In genomic region chr17:12973851-12974250, GRCm38 (mm10) we compare ENCODE assay signal across 25 mouse cellular contexts.
"Had no signal": no experiment of that assay in that cellular context is flagged by ENCODE, and none has a peak within 500 bp of the region (broad histone marks: within the 10 kb centered on the region; RNA-seq: fewer than 3 reads in every experiment).

No protein-coding gene starts in this region.

- H3K9me3 ChIP-seq: heart, embryonic 10.5 days; heart, embryonic 12.5 days; hindbrain, embryonic 13.5 days; hindbrain, embryonic 15.5 days; intestine, embryonic 15.5 days; kidney, embryonic 15.5 days; limb, embryonic 13.5 days; limb, embryonic 15.5 days; liver, embryonic 12.5 days had no signal

- H3K9ac ChIP-seq: heart, embryonic 12.5 days; hindbrain, embryonic 13.5 days; hindbrain, embryonic 15.5 days; intestine, embryonic 15.5 days; kidney, embryonic 15.5 days; limb, embryonic 13.5 days; limb, embryonic 15.5 days; liver, embryonic 12.5 days; liver, embryonic 14.5 days had no signal

- DNase-seq: gastrocnemius, postnatal 14 days; gastrocnemius, postnatal 36 days; heart, adult 18-20 months; heart, postnatal 14 days; heart, postnatal 36 days; kidney, adult 11 months; kidney, adult 2 months; kidney, adult 9 months; kidney, postnatal 14 days; kidney, postnatal 36 days; layer of hippocampus, adult 9-11 months; layer of hippocampus, postnatal 36 days; left cerebral cortex, postnatal 4 days had no signal

- H3K4me3 ChIP-seq: heart, embryonic 10.5 days; heart, embryonic 12.5 days; hindbrain, embryonic 13.5 days; hindbrain, embryonic 15.5 days; intestine, embryonic 15.5 days; kidney, embryonic 15.5 days; limb, embryonic 13.5 days; limb, embryonic 15.5 days; liver, embryonic 12.5 days had no signal

- H3K27me3 ChIP-seq: heart, embryonic 12.5 days; hindbrain, embryonic 13.5 days; hindbrain, embryonic 15.5 days; intestine, embryonic 15.5 days; kidney, embryonic 15.5 days; limb, embryonic 13.5 days; limb, embryonic 15.5 days; liver, embryonic 12.5 days had no signal

- H3K27ac ChIP-seq: heart, embryonic 10.5 days; hindbrain, embryonic 13.5 days; hindbrain, embryonic 15.5 days; hindbrain, postnatal 0 days; intestine, embryonic 15.5 days; kidney, embryonic 15.5 days; kidney, postnatal 0 days; limb, embryonic 13.5 days; limb, embryonic 15.5 days; liver, embryonic 12.5 days; liver, embryonic 14.5 days had no signal

- ATAC-seq: hindbrain, postnatal 0 days; intestine, embryonic 15.5 days; liver, embryonic 12.5 days had no signal

- H3K4me2 ChIP-seq: heart, embryonic 12.5 days; hindbrain, embryonic 13.5 days; hindbrain, embryonic 15.5 days; intestine, embryonic 15.5 days; kidney, embryonic 15.5 days; limb, embryonic 13.5 days; limb, embryonic 15.5 days; liver, embryonic 12.5 days had no signal

- H3K4me1 ChIP-seq: heart, embryonic 10.5 days; heart, embryonic 12.5 days; hindbrain, embryonic 13.5 days; hindbrain, embryonic 15.5 days; intestine, embryonic 15.5 days; kidney, embryonic 15.5 days; limb, embryonic 13.5 days; limb, embryonic 15.5 days; liver, embryonic 12.5 days had no signal
